Mouse (Mus musculus) lung, adult 2 months (tissue): Measurements from ENCODE around the gene Rsf1.

Experiments used
- CTCF ChIP-seq: fragments of 200-500 bp; IDR thresholded peaks from 2 replicates; pipeline ENCODE4 v1.5.1; 2011; ENCODE audit warnings: mild to moderate bottlenecking, low read length, control low read depth; ENCODE audit not compliant: insufficient read depth
- POLR2A ChIP-seq: fragments of 200-500 bp; IDR thresholded peaks from 2 replicates; pipeline ENCODE4 v1.6.1; 2011; ENCODE audit warnings: low read depth, mild to moderate bottlenecking, control low read depth, low read length, borderline replicate concordance; ENCODE audit errors: extremely low read depth

GRCm38 (mm10) chr7:97549301-97549700 lies 30.4 kb upstream of the Rsf1 start:
- TF ChIP-seq POLR2A (no peak), CTCF (no peak)
